Mouse (Mus musculus) lung, postnatal 0 days (tissue): ENCODE data around the gene Bcl6b. TPM values are rescaled to one million over a fixed set of nuclear protein-coding genes. Genes with fewer than 3 reads are reported as not detected.

Experiments
- ATAC-seq: fragments of 200-750 bp; cut with Nextera tagmentation; 2 replicates; pipeline ENCODE4 v1.8.0; 2017; ENCODE audit warnings: moderate library complexity
- DNase-seq: peaks from one replicate; pipeline ENCODE4 v3.0.0-alpha.2; 2016; ENCODE audit warnings: low spot score
- H3K27ac ChIP-seq: fragments of 300-500 bp; sonication (generic); 2 replicates; pipeline ENCODE4 v1.5.1; 2014; ENCODE audit warnings: antibody characterized with exemption, mild to moderate bottlenecking, low read length, mixed read lengths
- H3K27me3 ChIP-seq: fragments of 300-500 bp; sonication (generic); replicated peaks from 2 replicates; pipeline ENCODE4 v1.6.1; 2014; ENCODE audit warnings: low read length, mixed read lengths; ENCODE audit not compliant: insufficient read depth
- H3K36me3 ChIP-seq: fragments of 300-500 bp; sonication (generic); 2 replicates; pipeline ENCODE4 v1.6.1; 2014; ENCODE audit warnings: low read length, mixed read lengths; ENCODE audit not compliant: insufficient read depth
- H3K4me1 ChIP-seq: fragments of 300-500 bp; sonication (generic); 2 replicates; pipeline ENCODE4 v1.6.1; 2014; ENCODE audit warnings: antibody characterized with exemption, low read depth, low read length, mixed read lengths; ENCODE audit not compliant: insufficient read depth
- H3K4me2 ChIP-seq: fragments of 300-500 bp; sonication (generic); replicated peaks from 2 replicates; pipeline ENCODE4 v1.6.1; 2014; ENCODE audit warnings: low read depth, mild to moderate bottlenecking, low read length, moderate library complexity, mixed read lengths
- H3K4me3 ChIP-seq: fragments of 300-500 bp; sonication (generic); 2 replicates; pipeline ENCODE4 v1.5.1; 2014; ENCODE audit warnings: low read depth, low read length
- H3K9ac ChIP-seq: fragments of 300-500 bp; sonication (generic); replicated peaks from 2 replicates; pipeline ENCODE4 v1.6.1; 2014; ENCODE audit warnings: low read depth, mild to moderate bottlenecking
- H3K9me3 ChIP-seq: fragments of 300-500 bp; sonication (generic); 2 replicates; pipeline ENCODE4 v1.6.1; 2016; ENCODE audit warnings: low read length, mixed read lengths
- CTCF ChIP-seq: IDR thresholded peaks from 2 replicates; pipeline ENCODE4 v1.5.1; 2016; ENCODE audit warnings: antibody characterized with exemption, mild to moderate bottlenecking
- EP300 ChIP-seq: IDR thresholded peaks from 2 replicates; pipeline ENCODE4 v1.6.1; 2016; ENCODE audit warnings: antibody characterized with exemption, mild to moderate bottlenecking, control low read depth
- WGBS: fragments of 180-500 bp; shearing (Covaris S2); extraction: QIAGEN DNeasy Blood & Tissue Kit; methylation state at CpG from one replicate; pipeline ENCODE4 v1.1.7; 2014; 5-methylcytosine and 5-hydroxymethylcytosine counted together
- polyA plus RNA-seq: library from polyadenylated mRNA; unstranded; fragments of >200 nt; fragmentation: Nextera tagmentation; extraction: Ambion mirVana; gene quantifications from 2 replicates; pipeline ENCODE4 v1.2.1, GENCODE M21; 2015

The Bcl6b gene
- polyA plus RNA-seq, 1 experiment from 2014 or later = 19.2 TPM

GRCm38 (mm10) chr11:70212896-70213295, 16.7 kb downstream of the Bcl6b start:
- Histone ChIP-seq H3K9ac (no peak overlapping the region), H3K27ac (no peak overlapping the region), H3K4me3 (no peak overlapping the region), H3K36me3 (no peaks in the 10 kb centered on the region), H3K4me2 (no peak overlapping the region), H3K9me3 (no peaks in the 10 kb centered on the region), H3K27me3 (peaks cover 32% of the 10 kb centered on the region), H3K4me1 (peaks cover 13% of the 10 kb centered on the region; the same call in 1 of the 2 replicates)
- TF ChIP-seq EP300 = 0 out of 2 replicates have a peak, but pooled peaks have one; percentile 31
- TF ChIP-seq CTCF = peak; percentile 80
- ATAC-seq (peak; percentile 43), DNase-seq (peak; percentile 89)
- 7% methylated on average over 9 of the region's 9 CpGs for WGBS

- Histone ChIP-seq H3K27ac (no peak within 1 kb of the TSS), H3K9me3 (no peaks in the 10 kb centered on the region), H3K9ac (no peak within 1 kb of the TSS), H3K36me3 (no peaks in the 10 kb centered on the region), H3K4me3 (no peak within 1 kb of the TSS), H3K4me2 (0 out of 2 replicates have a peak within 1 kb of the TSS, but pooled peaks have one; percentile 48), H3K27me3 (peaks cover 32% of the 10 kb centered on the region), H3K4me1 (peaks cover 13% of the 10 kb centered on the region; the same call in 1 of the 2 replicates)
- DNase-seq = peak; percentile 58
- WGBS = 34% methylated on average over 6 of the region's 6 CpGs
- peak; percentile 37 for ATAC-seq
- TF ChIP-seq EP300 = no peak
- TF ChIP-seq CTCF = no peak
Measured at GRCm38 (mm10) chr11:70212423-70212822, 17.2 kb downstream of the Bcl6b start, which contains the start of gene Slc16a11. Slc16a11 (plus strand) TSS chr11:70212752.

GRCm38 (mm10) chr11:70211972-70212371, 17.6 kb downstream of the Bcl6b start:
- Histone ChIP-seq H3K4me2 (no peak overlapping the region), H3K27ac (no peak overlapping the region), H3K9ac (no peak overlapping the region), H3K9me3 (no peaks in the 10 kb centered on the region), H3K4me3 (no peak overlapping the region), H3K27me3 (peaks cover 32% of the 10 kb centered on the region), H3K4me1 (peaks cover 13% of the 10 kb centered on the region; the same call in 1 of the 2 replicates), H3K36me3 (no peaks in the 10 kb centered on the region)
- TF ChIP-seq CTCF = no peak
- no peak for TF ChIP-seq EP300
- ATAC-seq = peak; percentile 43; the same call in 1 of the 2 replicates
- DNase-seq = peak; percentile 64
- 70% methylated on average over 6 of the region's 6 CpGs for WGBS

GRCm38 (mm10) chr11:70210681-70211080, 18.9 kb downstream of the Bcl6b start:
- no peak for TF ChIP-seq CTCF
- no peak for TF ChIP-seq EP300
- 71% methylated on average over 2 of the region's 2 CpGs for WGBS

GRCm38 (mm10) chr11:70208778-70209388, 20.7 kb downstream of the Bcl6b start:
- Histone ChIP-seq H3K36me3 (no peaks in the 10 kb centered on the region), H3K4me1 (peaks cover 3% of the 10 kb centered on the region; the same call in 1 of the 2 replicates), H3K27me3 (peaks cover 4% of the 10 kb centered on the region; the same call in 1 of the 2 replicates), H3K27ac (no peak overlapping the region), H3K9ac (no peak overlapping the region), H3K4me2 (no peak overlapping the region), H3K4me3 (no peak overlapping the region), H3K9me3 (no peaks in the 10 kb centered on the region)
- TF ChIP-seq EP300 = 0 out of 2 replicates have a peak, but pooled peaks have one; percentile 6
- TF ChIP-seq CTCF = no peak
- DNase-seq (no peak), ATAC-seq (peak; percentile 15; the same call in 1 of the 2 replicates)
- 58% methylated on average over 5 of the region's 5 CpGs for WGBS

More at GRCm38 (mm10) chr11:70210681-70211080, 18.9 kb downstream of the Bcl6b start:
- Histone ChIP-seq H3K4me1 (peaks cover 13% of the 10 kb centered on the region; the same call in 1 of the 2 replicates), H3K27me3 (peaks cover 21% of the 10 kb centered on the region), H3K27ac (no peak overlapping the region), H3K4me2 (no peak overlapping the region), H3K9me3 (no peaks in the 10 kb centered on the region), H3K9ac (no peak overlapping the region), H3K4me3 (no peak overlapping the region), H3K36me3 (no peaks in the 10 kb centered on the region)
- no peak for ATAC-seq
- peak; percentile 29 for DNase-seq

- H3K4me3 ChIP-seq = no peak overlapping the region
- no peaks in the 10 kb centered on the region for H3K27me3 ChIP-seq
- H3K36me3 ChIP-seq = no peaks in the 10 kb centered on the region
- H3K27ac ChIP-seq = no peak overlapping the region
- 68% methylated on average over 7 of the region's 7 CpGs for WGBS
- H3K9ac ChIP-seq = no peak overlapping the region
- ATAC-seq (no peak), DNase-seq (no peak)
- H3K9me3 ChIP-seq = no peaks in the 10 kb centered on the region
- no peak overlapping the region for H3K4me2 ChIP-seq
- no peaks in the 10 kb centered on the region for H3K4me1 ChIP-seq
- TF ChIP-seq EP300 (no peak), CTCF (no peak)
Measured at GRCm38 (mm10) chr11:70207283-70207682, 22.3 kb downstream of the Bcl6b start.
